30 mouse cellular contexts compared by ENCODE assay signal in the genomic region with DNA sequence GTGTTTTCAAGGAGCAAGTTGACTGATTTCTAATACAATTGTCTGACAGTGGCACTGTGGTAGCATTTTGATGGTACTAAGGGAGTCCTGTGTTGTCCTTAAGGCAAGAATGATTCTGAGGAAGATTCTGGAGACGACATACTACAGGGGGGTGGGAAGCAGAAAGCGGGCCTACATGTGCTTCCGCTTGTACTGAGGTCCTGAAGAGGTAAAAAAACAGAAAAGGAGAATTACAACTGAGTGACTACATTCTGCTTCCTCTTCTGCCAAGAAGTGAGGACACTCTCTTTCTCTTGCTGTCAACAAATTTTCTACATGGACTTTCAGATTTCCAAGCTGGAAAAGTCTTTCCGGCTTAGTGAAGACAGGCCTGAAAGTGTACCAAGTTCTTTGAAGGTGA. TPM values are rescaled to one million over a fixed set of nuclear protein-coding genes. Genes with fewer than 3 reads are reported as not detected.
DNase-seq lines count a peak whose midpoint lies in the region; ATAC-seq and TF ChIP-seq lines count a peak whose summit lies in the region.
"Had no signal": no experiment of that assay in that cellular context is flagged by ENCODE, and none has a peak within 500 bp of the region (broad histone marks: within the 10 kb centered on the region; RNA-seq: fewer than 3 reads in every experiment).

No protein-coding gene starts in this region.

- peak; percentile 90 for DNase-seq in heart, adult 11 months
- peak; percentile 16 for DNase-seq in adipocyte (ENCODE audit: low spot score)
- DNase-seq in left cerebral cortex, adult 11 months (ENCODE audit: low spot score), result no peak
- no peak for DNase-seq in embryo, embryonic 11 days
- DNase-seq: adrenal gland, postnatal 14 days; cerebellum, adult 11-12 months; cerebellum, adult 9-11 months; forebrain, postnatal 0 days; kidney, adult 9 months; kidney, postnatal 10 days; lung, adult 2 months; lung, postnatal 10 days; right cerebral cortex, postnatal 4 days; thymus, adult 18-20 months; thymus, postnatal 25 days had no signal

- no peak for ATAC-seq in heart, embryonic 11.5 days (replicated peaks; ENCODE audit: insufficient number of reproducible peaks, low FRiP score, low TSS enrichment)
- ATAC-seq in monocyte, adult 5-6 weeks (replicated peaks; ENCODE audit: insufficient number of reproducible peaks, low FRiP score, low TSS enrichment, poor library complexity, severe bottlenecking), result peak; percentile 78
- ATAC-seq: forebrain, postnatal 0 days; intestine, postnatal 0 days; midbrain, embryonic 15.5 days; Patski had no signal

- H3K36me3 ChIP-seq in heart, embryonic 11.5 days (ENCODE audit: control insufficient read depth, insufficient read depth, low read length), result no peaks in the 10 kb centered on the region
- H3K36me3 ChIP-seq: forebrain, embryonic 12.5 days; midbrain, embryonic 10.5 days; midbrain, embryonic 15.5 days had no signal

- no peaks in the 10 kb centered on the region for H3K27me3 ChIP-seq in heart, embryonic 11.5 days (ENCODE audit: control insufficient read depth, insufficient read depth, low read length)
- H3K27me3 ChIP-seq: forebrain, embryonic 12.5 days; midbrain, embryonic 15.5 days; Patski had no signal

- H3K9me3 ChIP-seq in heart, embryonic 11.5 days (replicated peaks; ENCODE audit: control insufficient read depth, low read length), result no peaks in the 10 kb centered on the region
- H3K9me3 ChIP-seq: forebrain, embryonic 12.5 days; midbrain, embryonic 10.5 days; midbrain, embryonic 15.5 days had no signal

- no peak overlapping the region for H3K4me3 ChIP-seq in heart, embryonic 11.5 days (ENCODE audit: low read depth, low read length)
- H3K4me3 ChIP-seq in embryonic fibroblast, embryonic 13.5 days (ENCODE audit: insufficient read depth, low read length), result no peak overlapping the region
- H3K4me3 ChIP-seq: forebrain, embryonic 12.5 days; left cerebral cortex, adult 2 months; midbrain, embryonic 10.5 days; midbrain, embryonic 15.5 days had no signal

- TF ChIP-seq CTCF in embryonic fibroblast, embryonic 13.5 days (IDR thresholded peaks at IDR 0.05; ENCODE audit: borderline replicate concordance, insufficient read depth, low read length), result no peak

- no peak overlapping the region for H3K27ac ChIP-seq in heart, embryonic 11.5 days (ENCODE audit: low read depth, low read length)
- peak overlapping the region; percentile 57 for H3K27ac ChIP-seq in embryonic fibroblast, embryonic 13.5 days (ENCODE audit: insufficient read depth, low read length)
- H3K27ac ChIP-seq: forebrain, embryonic 12.5 days; hindbrain, embryonic 14.5 days; left cerebral cortex, adult 2 months; liver, embryonic 14.5 days; macrophage; midbrain, embryonic 10.5 days; midbrain, embryonic 15.5 days; stomach, postnatal 0 days had no signal

- H3K4me1 ChIP-seq in heart, embryonic 11.5 days (ENCODE audit: control insufficient read depth, insufficient read depth, low read length), result no peaks in the 10 kb centered on the region
- peaks cover 2% of the 10 kb centered on the region for H3K4me1 ChIP-seq in embryonic fibroblast, embryonic 13.5 days (ENCODE audit: control insufficient read depth, insufficient read depth, low read length)
- H3K4me1 ChIP-seq: forebrain, embryonic 12.5 days; midbrain, embryonic 10.5 days; midbrain, embryonic 15.5 days had no signal

- no peak overlapping the region for H3K4me2 ChIP-seq in heart, embryonic 11.5 days
- H3K4me2 ChIP-seq: forebrain, embryonic 12.5 days; hindbrain, embryonic 14.5 days; midbrain, embryonic 15.5 days had no signal

- WGBS in heart, embryonic 11.5 days (ENCODE audit: insufficient replicate concordance), result 83% methylated on average over 4 of the region's 4 CpGs

- TF ChIP-seq POLR2A in embryonic fibroblast, embryonic 13.5 days (IDR thresholded peaks at IDR 0.05; ENCODE audit: low read depth, low read length), result no peak

- no peak overlapping the region for H3K9ac ChIP-seq in heart, embryonic 11.5 days (ENCODE audit: low read depth, low read length)
- H3K9ac ChIP-seq: forebrain, embryonic 12.5 days; forebrain, postnatal 0 days; hindbrain, embryonic 14.5 days; liver, embryonic 14.5 days; midbrain, embryonic 15.5 days had no signal

RNA-seq across cellular contexts. Expression of a gene that starts 1.1 kb away (rescaled TPM):
- polyA plus RNA-seq in heart, embryonic 11.5 days (2014; fragmentation: Nextera tagmentation; extraction: Ambion mirVana), result 0.93 and 1.2 TPM in 2 replicates
- 42.6 and 70.7 TPM in 2 replicates for polyA plus RNA-seq in embryonic fibroblast, embryonic 13.5 days (2011; ENCODE audit: insufficient read length, low read depth, missing spikeins)
- 1.2 to 3.6 TPM (median 1.6 TPM) in 3 replicates for total RNA-seq in monocyte, adult 5-6 weeks (2017)
- total RNA-seq: MEL had no signal
- polyA plus RNA-seq: forebrain, embryonic 12.5 days; midbrain, embryonic 10.5 days; neural tube, embryonic 11.5 days had no signal

RNA-seq across cellular contexts. Expression of a gene that starts 35.5 kb away (rescaled TPM):
- polyA plus RNA-seq in heart, embryonic 11.5 days (2014; fragmentation: Nextera tagmentation; extraction: Ambion mirVana), result 0.32 and 1.1 TPM in 2 replicates
- polyA plus RNA-seq in embryonic fibroblast, embryonic 13.5 days (2011; ENCODE audit: insufficient read length, low read depth, missing spikeins), result 7.9 and 11.5 TPM in 2 replicates
- 59.4 to 98.6 TPM (median 74.0 TPM) in 3 replicates for total RNA-seq in monocyte, adult 5-6 weeks (2017)
- polyA plus RNA-seq: midbrain, embryonic 10.5 days; neural tube, embryonic 11.5 days had no signal

RNA-seq across cellular contexts. Expression of a gene that starts 45.8 kb away (rescaled TPM):
- polyA plus RNA-seq in heart, embryonic 11.5 days (2014; fragmentation: Nextera tagmentation; extraction: Ambion mirVana), result 0.34 and 0.57 TPM in 2 replicates
- polyA plus RNA-seq in embryonic fibroblast, embryonic 13.5 days (2011; ENCODE audit: insufficient read length, low read depth, missing spikeins), result not detected in 2 replicates
- total RNA-seq in monocyte, adult 5-6 weeks (2017), result 145 to 193 TPM (median 151 TPM) in 3 replicates

Comparison
In these comparisons a context has a peak if more than half of its experiments do, and no peak if none do; other contexts are left out.
1. DNase-seq: peak in heart, adult 11 months (single experiment) and adipocyte (single experiment); none in left cerebral cortex, adult 11 months (single experiment) and embryo, embryonic 11 days (single experiment).
2. RNA of a gene that starts 1.1 kb away (polyA plus RNA-seq): 42.6 to 70.7 TPM in embryonic fibroblast, embryonic 13.5 days; 0.93 to 1.2 TPM in heart, embryonic 11.5 days; every median in the first group is over 10 times any median in the second.